Mouse (Mus musculus): Measurements from ENCODE around the gene Gipr. TPM values are rescaled to one million over a fixed set of nuclear protein-coding genes. Genes with fewer than 3 reads are reported as not detected.

Gene Gipr
- 1.1 and 1.9 TPM in 2 replicates for polyA plus RNA-seq (2014; fragmentation: Nextera tagmentation; extraction: Ambion mirVana)

DNA sequence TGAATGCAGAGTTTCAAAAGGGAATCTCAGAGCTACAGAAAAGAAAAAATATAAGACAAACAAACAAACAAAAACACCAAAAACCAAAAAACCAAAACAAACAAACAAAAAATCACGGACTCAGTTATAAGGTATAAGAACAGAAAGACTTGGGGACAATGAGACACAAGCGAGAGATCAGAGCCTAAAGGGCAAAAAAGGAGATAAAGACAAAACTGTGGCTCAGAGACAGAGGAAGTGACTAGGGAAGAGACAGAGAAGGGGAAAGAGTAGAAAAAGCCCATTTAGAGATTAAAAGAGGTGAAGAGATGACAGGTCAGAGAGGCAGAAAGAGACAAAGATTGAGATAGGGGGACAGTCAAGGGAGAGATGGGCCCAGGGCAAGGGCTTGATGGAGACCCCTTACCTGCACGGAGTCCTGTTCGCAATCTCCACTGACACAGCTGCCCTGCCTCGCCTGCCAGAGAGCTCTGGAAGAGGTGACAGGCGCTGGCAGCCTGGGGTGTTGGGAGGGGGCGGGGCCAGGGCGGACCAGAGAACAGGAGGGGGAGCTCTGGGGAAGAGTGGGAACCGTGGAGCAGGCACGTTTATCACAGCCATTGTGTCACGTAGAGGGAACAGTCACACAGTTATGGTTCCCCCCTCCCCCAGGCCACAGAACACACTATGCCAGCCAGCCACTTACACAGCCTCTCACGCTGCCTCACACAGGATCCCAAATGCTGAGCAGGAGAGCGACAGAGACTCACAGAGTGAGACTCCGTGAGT, at the start of gene Gipr:
Gene Gipr, minus strand, starts transcription at position 472 of the 768 bp plus-strand sequence.
- H3K9me3 ChIP-seq (ENCODE audit: control insufficient read depth, low read depth, low read length) = no peaks in the 10 kb centered on the region
- WGBS = 9% methylated on average over 14 of the region's 14 CpGs
- no peak within 1 kb of the TSS for H3K27ac ChIP-seq (ENCODE audit: low read length)
- H3K4me1 ChIP-seq (ENCODE audit: control insufficient read depth, insufficient read depth, low read length) = peaks cover 22% of the 10 kb centered on the region
- H3K9ac ChIP-seq (replicated peaks; ENCODE audit: low read depth, low read length) = no peak within 1 kb of the TSS
- peak; percentile 20; the same call in 1 of the 2 replicates for ATAC-seq (ENCODE audit: insufficient number of reproducible peaks, insufficient read depth, low FRiP score, low read depth)
- no peak within 1 kb of the TSS for H3K4me3 ChIP-seq (ENCODE audit: low read depth, low read length)
- peak within 1 kb of the TSS; percentile 25; the same call in 1 of the 2 replicates for H3K4me2 ChIP-seq (replicated peaks; ENCODE audit: low read depth, low read length)
- no peaks in the 10 kb centered on the region for H3K36me3 ChIP-seq (ENCODE audit: control insufficient read depth, insufficient read depth, low read length)
- H3K27me3 ChIP-seq (ENCODE audit: control insufficient read depth, insufficient read depth, low read length) = no peaks in the 10 kb centered on the region

- no peaks in the 10 kb centered on the region for H3K36me3 ChIP-seq (ENCODE audit: control insufficient read depth, insufficient read depth, low read length)
- 67% methylated on average over 9 of the region's 9 CpGs for WGBS
- no peaks in the 10 kb centered on the region for H3K9me3 ChIP-seq (ENCODE audit: control insufficient read depth, low read depth, low read length)
- H3K4me1 ChIP-seq (ENCODE audit: control insufficient read depth, insufficient read depth, low read length) = peaks cover 6% of the 10 kb centered on the region; the same call in 1 of the 2 replicates
- no peaks in the 10 kb centered on the region for H3K27me3 ChIP-seq (ENCODE audit: control insufficient read depth, insufficient read depth, low read length)
- H3K27ac ChIP-seq (ENCODE audit: low read length) = no peak overlapping the region
- no peak overlapping the region for H3K9ac ChIP-seq (replicated peaks; ENCODE audit: low read depth, low read length)
- ATAC-seq (ENCODE audit: insufficient number of reproducible peaks, insufficient read depth, low FRiP score, low read depth) = no peak
- H3K4me2 ChIP-seq (replicated peaks; ENCODE audit: low read depth, low read length) = no peak overlapping the region
- no peak overlapping the region for H3K4me3 ChIP-seq (ENCODE audit: low read depth, low read length)
Measured at GRCm38 (mm10) chr7:19214940-19215339, 49.0 kb upstream of the Gipr start.

DNA sequence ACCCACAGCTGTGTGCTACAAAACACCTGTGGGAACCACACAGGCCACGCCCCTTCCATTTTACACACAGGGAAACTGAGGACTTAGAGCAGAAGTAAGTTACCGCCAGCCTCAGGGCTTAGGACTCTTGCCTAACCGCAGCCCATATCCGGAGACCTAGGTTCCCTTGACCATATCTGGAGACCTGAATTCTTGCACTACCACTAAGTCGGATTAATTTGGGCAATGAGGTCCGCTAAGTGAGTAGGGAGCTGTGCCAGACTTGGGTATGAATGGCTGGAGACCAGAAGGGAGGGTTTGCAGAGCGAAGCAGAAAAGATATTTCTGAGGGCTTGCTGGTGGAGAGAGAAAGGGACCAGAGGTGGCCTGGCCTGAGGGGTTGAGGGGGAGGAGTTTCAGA, 48.4 kb upstream of the Gipr start:
- H3K36me3 ChIP-seq (ENCODE audit: control insufficient read depth, insufficient read depth, low read length) = no peaks in the 10 kb centered on the region
- H3K27ac ChIP-seq (ENCODE audit: low read length) = no peak overlapping the region
- ATAC-seq (ENCODE audit: insufficient number of reproducible peaks, insufficient read depth, low FRiP score, low read depth) = no peak
- H3K4me3 ChIP-seq (ENCODE audit: low read depth, low read length) = no peak overlapping the region
- 70% methylated on average over 7 of the region's 7 CpGs for WGBS
- no peaks in the 10 kb centered on the region for H3K27me3 ChIP-seq (ENCODE audit: control insufficient read depth, insufficient read depth, low read length)
- H3K9me3 ChIP-seq (ENCODE audit: control insufficient read depth, low read depth, low read length) = no peaks in the 10 kb centered on the region
- H3K4me2 ChIP-seq (replicated peaks; ENCODE audit: low read depth, low read length) = no peak overlapping the region
- no peak overlapping the region for H3K9ac ChIP-seq (replicated peaks; ENCODE audit: low read depth, low read length)
- H3K4me1 ChIP-seq (ENCODE audit: control insufficient read depth, insufficient read depth, low read length) = peaks cover 6% of the 10 kb centered on the region; the same call in 1 of the 2 replicates

DNA sequence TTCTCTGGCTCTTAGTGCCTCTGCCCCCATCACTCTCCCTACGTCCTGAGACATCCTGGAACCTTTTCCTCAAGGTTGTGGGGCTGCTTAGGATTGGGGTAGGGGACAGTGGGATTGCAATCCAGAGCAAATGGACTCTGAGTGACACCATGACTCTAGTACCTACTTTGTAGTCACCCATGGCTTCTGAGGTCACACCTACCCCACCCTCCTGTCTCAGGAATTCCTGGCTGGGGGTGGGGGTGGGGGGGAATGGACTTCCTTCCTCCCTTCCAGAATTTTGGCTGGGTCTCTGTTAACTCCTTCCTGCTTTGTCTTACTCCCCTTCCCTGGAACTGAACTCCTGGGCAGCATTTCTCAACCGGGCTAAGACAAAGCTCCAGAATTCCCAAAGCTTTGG, 47.5 kb upstream of the Gipr start:
- Histone ChIP-seq H3K4me3 (ENCODE audit: low read depth, low read length) (no peak overlapping the region), H3K36me3 (ENCODE audit: control insufficient read depth, insufficient read depth, low read length) (no peaks in the 10 kb centered on the region), H3K4me2 (replicated peaks; ENCODE audit: low read depth, low read length) (no peak overlapping the region), H3K27ac (ENCODE audit: low read length) (no peak overlapping the region), H3K9ac (replicated peaks; ENCODE audit: low read depth, low read length) (no peak overlapping the region), H3K9me3 (ENCODE audit: control insufficient read depth, low read depth, low read length) (no peaks in the 10 kb centered on the region), H3K27me3 (ENCODE audit: control insufficient read depth, insufficient read depth, low read length) (no peaks in the 10 kb centered on the region), H3K4me1 (ENCODE audit: control insufficient read depth, insufficient read depth, low read length) (peaks cover 6% of the 10 kb centered on the region; the same call in 1 of the 2 replicates)
- 57% methylated on average over 2 of the region's 2 CpGs for WGBS
- ATAC-seq (ENCODE audit: insufficient number of reproducible peaks, insufficient read depth, low FRiP score, low read depth) = no peak

- Histone ChIP-seq H3K4me3 (ENCODE audit: low read depth, low read length) (peak within 1 kb of the TSS; percentile 37), H3K27me3 (ENCODE audit: control insufficient read depth, insufficient read depth, low read length) (no peaks in the 10 kb centered on the region), H3K9me3 (ENCODE audit: control insufficient read depth, low read depth, low read length) (no peaks in the 10 kb centered on the region), H3K27ac (ENCODE audit: low read length) (no peak within 1 kb of the TSS), H3K9ac (replicated peaks; ENCODE audit: low read depth, low read length) (no peak within 1 kb of the TSS; the same call in 1 of the 2 replicates), H3K4me2 (replicated peaks; ENCODE audit: low read depth, low read length) (peak within 1 kb of the TSS; percentile 77), H3K4me1 (ENCODE audit: control insufficient read depth, insufficient read depth, low read length) (peaks cover 6% of the 10 kb centered on the region; the same call in 1 of the 2 replicates), H3K36me3 (ENCODE audit: control insufficient read depth, insufficient read depth, low read length) (no peaks in the 10 kb centered on the region)
- peak; percentile 74 for ATAC-seq (ENCODE audit: insufficient number of reproducible peaks, insufficient read depth, low FRiP score, low read depth)
- WGBS = 3% methylated on average over 30 of the region's 30 CpGs
Measured at GRCm38 (mm10) chr7:19211996-19212755, 46.2 kb upstream of the Gipr start, which contains the start of gene Gpr4. Gene Gpr4, plus strand, starts transcription at chr7:19212538.

- Histone ChIP-seq H3K4me1 (ENCODE audit: control insufficient read depth, insufficient read depth, low read length) (peaks cover 6% of the 10 kb centered on the region; the same call in 1 of the 2 replicates), H3K36me3 (ENCODE audit: control insufficient read depth, insufficient read depth, low read length) (no peaks in the 10 kb centered on the region), H3K4me3 (ENCODE audit: low read depth, low read length) (no peak overlapping the region), H3K27me3 (ENCODE audit: control insufficient read depth, insufficient read depth, low read length) (no peaks in the 10 kb centered on the region), H3K4me2 (replicated peaks; ENCODE audit: low read depth, low read length) (no peak overlapping the region), H3K9ac (replicated peaks; ENCODE audit: low read depth, low read length) (no peak overlapping the region), H3K9me3 (ENCODE audit: control insufficient read depth, low read depth, low read length) (no peaks in the 10 kb centered on the region), H3K27ac (ENCODE audit: low read length) (no peak overlapping the region)
- no peak for ATAC-seq (ENCODE audit: insufficient number of reproducible peaks, insufficient read depth, low FRiP score, low read depth)
- 64% methylated on average over 5 of the region's 5 CpGs for WGBS
Measured at GRCm38 (mm10) chr7:19211041-19211675, 45.2 kb upstream of the Gipr start.

DNA sequence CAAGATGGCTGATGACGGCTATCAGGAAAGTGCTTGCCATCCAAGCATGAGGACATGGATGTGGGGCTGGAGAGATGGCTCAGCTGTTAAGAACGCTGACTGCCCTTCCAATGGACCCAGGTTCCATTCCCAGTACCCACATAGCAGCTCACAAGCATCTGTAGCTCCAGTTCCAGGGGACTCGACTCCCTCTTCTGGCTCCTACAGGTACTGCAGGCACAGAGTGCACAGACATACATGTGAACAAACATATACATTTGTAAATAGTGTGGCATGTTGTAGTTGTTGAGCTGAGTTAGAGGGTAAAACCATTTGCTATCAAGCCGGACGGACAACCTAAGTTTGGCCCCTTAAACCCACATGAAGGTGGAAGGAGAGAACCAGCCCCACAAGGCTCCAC, 44.1 kb upstream of the Gipr start:
- H3K4me3 ChIP-seq (ENCODE audit: low read depth, low read length) = no peak overlapping the region
- no peak overlapping the region for H3K4me2 ChIP-seq (replicated peaks; ENCODE audit: low read depth, low read length)
- ATAC-seq (ENCODE audit: insufficient number of reproducible peaks, insufficient read depth, low FRiP score, low read depth) = no peak
- no peak overlapping the region for H3K27ac ChIP-seq (ENCODE audit: low read length)
- no peaks in the 10 kb centered on the region for H3K9me3 ChIP-seq (ENCODE audit: control insufficient read depth, low read depth, low read length)
- no peaks in the 10 kb centered on the region for H3K36me3 ChIP-seq (ENCODE audit: control insufficient read depth, insufficient read depth, low read length)
- 92% methylated on average over 5 of the region's 5 CpGs for WGBS
- no peaks in the 10 kb centered on the region for H3K27me3 ChIP-seq (ENCODE audit: control insufficient read depth, insufficient read depth, low read length)
- peaks cover 6% of the 10 kb centered on the region; the same call in 1 of the 2 replicates for H3K4me1 ChIP-seq (ENCODE audit: control insufficient read depth, insufficient read depth, low read length)
- H3K9ac ChIP-seq (replicated peaks; ENCODE audit: low read depth, low read length) = no peak overlapping the region

- Histone ChIP-seq H3K9ac (replicated peaks; ENCODE audit: low read depth, low read length) (no peak overlapping the region), H3K9me3 (ENCODE audit: control insufficient read depth, low read depth, low read length) (no peaks in the 10 kb centered on the region), H3K27ac (ENCODE audit: low read length) (no peak overlapping the region), H3K4me3 (ENCODE audit: low read depth, low read length) (no peak overlapping the region), H3K27me3 (ENCODE audit: control insufficient read depth, insufficient read depth, low read length) (no peaks in the 10 kb centered on the region), H3K36me3 (ENCODE audit: control insufficient read depth, insufficient read depth, low read length) (no peaks in the 10 kb centered on the region), H3K4me1 (ENCODE audit: control insufficient read depth, insufficient read depth, low read length) (peaks cover 6% of the 10 kb centered on the region; the same call in 1 of the 2 replicates), H3K4me2 (replicated peaks; ENCODE audit: low read depth, low read length) (no peak overlapping the region)
- ATAC-seq (ENCODE audit: insufficient number of reproducible peaks, insufficient read depth, low FRiP score, low read depth) = no peak
- 85% methylated on average over 4 of the region's 4 CpGs for WGBS
Measured at GRCm38 (mm10) chr7:19209494-19209893, 43.6 kb upstream of the Gipr start.
